Mouse (Mus musculus) thymus, adult 2 months (tissue): Measurements from ENCODE around the gene Tmco4. TPM values are rescaled to one million over a fixed set of nuclear protein-coding genes. Genes with fewer than 3 reads are reported as not detected.

Source experiments
- DNase-seq: peaks from one replicate; pipeline ENCODE4 v3.0.0; 2021
- H3K27ac ChIP-seq: fragments of 200-500 bp; 2 replicates; pipeline ENCODE4 v1.5.1; 2012; ENCODE audit warnings: low read length, control low read depth; ENCODE audit not compliant: control insufficient read depth, insufficient read depth
- H3K27me3 ChIP-seq: fragments of 200-500 bp; 2 replicates; pipeline ENCODE4 v1.6.1; 2012; ENCODE audit warnings: mild to moderate bottlenecking, low read length, moderate library complexity, mixed read lengths; ENCODE audit not compliant: control insufficient read depth, insufficient read depth
- H3K36me3 ChIP-seq: fragments of 200-500 bp; 2 replicates; pipeline ENCODE4 v1.6.1; 2012; ENCODE audit warnings: mild to moderate bottlenecking, low read length, moderate library complexity; ENCODE audit not compliant: control insufficient read depth, insufficient read depth
- H3K4me1 ChIP-seq: fragments of 200-500 bp; replicated peaks from 2 replicates; pipeline ENCODE4 v1.6.1; 2012; ENCODE audit warnings: low read length; ENCODE audit not compliant: control insufficient read depth, insufficient read depth
- H3K4me3 ChIP-seq: fragments of 200-500 bp; 2 replicates; pipeline ENCODE4 v1.5.1; 2012; ENCODE audit warnings: mild to moderate bottlenecking, low read length, control low read depth, moderate library complexity; ENCODE audit not compliant: control insufficient read depth, insufficient read depth
- CTCF ChIP-seq: fragments of 200-500 bp; IDR thresholded peaks from 2 replicates; pipeline ENCODE4 v1.5.1; 2012; ENCODE audit warnings: mild to moderate bottlenecking, control low read depth, low read length, moderate library complexity, borderline replicate concordance; ENCODE audit not compliant: control insufficient read depth, poor library complexity, insufficient read depth; ENCODE audit errors: extremely low read depth
- POLR2A ChIP-seq: fragments of 200-500 bp; IDR thresholded peaks from 2 replicates; pipeline ENCODE4 v1.6.1; 2012; ENCODE audit warnings: mild to moderate bottlenecking, low read length, control low read depth, moderate library complexity; ENCODE audit not compliant: control insufficient read depth, poor library complexity, insufficient read depth; ENCODE audit errors: extremely low read depth
- WGBS: fragments of 180-500 bp; shearing (Covaris S2); methylation state at CpG from one replicate; pipeline ENCODE4 v1.1.7; 2018; 5-methylcytosine and 5-hydroxymethylcytosine counted together
- polyA plus RNA-seq: library from polyadenylated mRNA; depleted of rRNA; stranded (reverse); fragments of >200 nt; gene quantifications from 2 replicates; pipeline ENCODE4 v1.2.3, GENCODE M21; 2012

The Tmco4 gene
- polyA plus RNA-seq, 1 experiment = 30.7 TPM

DNA sequence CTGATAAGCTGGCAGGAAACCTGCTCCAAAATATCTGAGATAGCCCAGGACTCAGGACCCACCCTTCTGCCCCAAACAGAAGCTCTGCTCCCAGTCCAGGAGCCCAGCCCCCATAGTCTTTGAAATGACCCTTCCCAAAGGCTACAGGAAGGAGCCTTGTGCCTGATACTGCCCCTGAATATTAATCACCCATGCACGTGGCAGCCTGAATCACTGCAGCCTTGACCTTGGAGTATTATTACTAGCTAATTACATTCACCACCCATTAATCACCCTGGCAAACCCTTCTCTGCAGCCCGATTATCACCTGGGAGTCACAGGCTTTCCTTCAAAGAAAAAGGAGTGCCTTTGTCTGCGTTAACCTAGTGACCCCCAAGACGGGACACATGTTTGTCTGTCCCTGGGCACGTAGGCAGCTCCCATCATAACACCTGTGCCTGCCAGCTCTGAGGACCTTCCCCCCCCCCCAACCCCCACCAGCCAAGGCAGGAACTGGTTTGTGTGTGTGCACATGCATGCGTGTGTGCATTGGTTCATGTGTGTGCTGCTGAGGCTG lies 35.4 kb downstream of the Tmco4 start:
- TF ChIP-seq POLR2A (no peak), CTCF (no peak)
- H3K36me3 ChIP-seq = no peaks in the 10 kb centered on the region
- DNase-seq = no peak
- H3K27me3 ChIP-seq = no peaks in the 10 kb centered on the region
- H3K4me1 ChIP-seq = no peaks in the 10 kb centered on the region
- H3K27ac ChIP-seq = no peak overlapping the region
- WGBS = 88% methylated on average over 6 of the region's 6 CpGs
- no peak overlapping the region for H3K4me3 ChIP-seq

DNA sequence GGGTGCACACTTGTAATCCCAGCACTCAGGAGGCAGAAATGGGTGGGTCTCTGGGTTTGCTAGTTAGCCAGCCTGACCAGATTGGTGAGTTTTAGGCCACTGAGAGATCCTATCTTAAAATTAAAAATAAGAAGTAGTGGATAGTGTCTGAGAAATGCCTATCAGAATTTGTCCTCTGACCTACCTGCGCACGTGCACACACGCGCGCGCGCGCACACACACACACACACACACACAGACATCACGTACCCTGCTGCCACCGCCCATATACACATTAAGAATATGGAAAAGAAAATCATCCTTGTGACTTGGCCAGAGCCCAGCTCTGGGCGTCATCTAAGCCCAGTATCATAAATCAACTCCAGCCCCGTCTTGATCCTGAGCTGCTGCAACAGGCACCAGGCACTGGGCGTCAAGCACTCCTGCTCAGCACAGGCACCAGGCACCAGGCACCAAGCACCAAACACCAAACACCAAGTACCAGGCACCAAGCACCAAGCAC lies 38.6 kb downstream of the Tmco4 start:
- Histone ChIP-seq H3K4me3 (no peak overlapping the region), H3K36me3 (no peaks in the 10 kb centered on the region), H3K27me3 (no peaks in the 10 kb centered on the region), H3K4me1 (no peaks in the 10 kb centered on the region), H3K27ac (no peak overlapping the region)
- WGBS = over 99% methylated on average over 13 of the region's 13 CpGs
- no peak for DNase-seq
- TF ChIP-seq POLR2A (no peak), CTCF (no peak)

DNA sequence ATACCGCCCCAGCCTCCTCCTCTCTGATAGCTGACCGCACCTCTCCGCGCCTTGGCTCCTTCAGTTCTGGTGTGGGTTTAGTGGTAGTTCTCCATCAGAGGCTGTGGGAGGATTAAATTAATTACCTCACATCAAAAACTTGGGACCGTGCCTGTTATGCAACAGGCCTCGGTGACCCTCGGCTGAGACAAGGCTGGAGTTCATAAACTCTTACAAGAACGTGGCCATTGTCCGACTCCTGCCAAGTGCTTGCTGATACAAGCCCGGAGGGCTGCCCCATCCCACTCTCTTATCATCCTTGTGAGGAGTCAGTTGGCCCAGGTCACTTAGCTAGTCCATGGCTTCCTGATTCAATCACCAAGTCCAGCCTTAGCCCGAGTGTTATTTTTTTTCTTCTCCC lies 40.6 kb downstream of the Tmco4 start:
- Histone ChIP-seq H3K27ac (no peak overlapping the region), H3K36me3 (no peaks in the 10 kb centered on the region), H3K4me3 (no peak overlapping the region), H3K27me3 (no peaks in the 10 kb centered on the region), H3K4me1 (no peaks in the 10 kb centered on the region)
- TF ChIP-seq POLR2A = no peak
- TF ChIP-seq CTCF = no peak
- no peak for DNase-seq
- WGBS = 93% methylated on average over 11 of the region's 11 CpGs

DNA sequence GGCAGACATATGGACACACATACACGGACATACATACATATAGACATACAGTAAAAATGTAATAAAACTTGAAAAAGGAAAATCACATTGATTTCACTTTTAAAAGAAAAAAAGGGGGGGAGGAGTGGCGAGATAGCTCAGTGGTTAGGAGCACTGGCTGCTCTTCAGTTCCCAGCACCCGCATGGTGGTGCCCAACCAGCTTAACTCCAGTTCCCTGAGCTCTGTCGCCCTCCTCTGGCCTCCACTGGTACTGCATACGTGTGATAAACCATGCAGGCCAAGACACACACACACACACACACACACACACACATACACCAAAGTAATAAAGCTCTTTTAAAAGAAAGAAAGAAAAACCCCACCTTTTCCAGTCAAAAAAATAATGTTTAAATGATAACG lies 42.1 kb downstream of the Tmco4 start:
- Histone ChIP-seq H3K4me3 (no peak overlapping the region), H3K27me3 (no peaks in the 10 kb centered on the region), H3K36me3 (no peaks in the 10 kb centered on the region), H3K4me1 (no peaks in the 10 kb centered on the region), H3K27ac (no peak overlapping the region)
- no peak for DNase-seq
- TF ChIP-seq POLR2A = no peak
- peak; percentile 57; the same call in 1 of the 2 replicates for TF ChIP-seq CTCF
- WGBS = 92% methylated on average over 6 of the region's 6 CpGs

DNA sequence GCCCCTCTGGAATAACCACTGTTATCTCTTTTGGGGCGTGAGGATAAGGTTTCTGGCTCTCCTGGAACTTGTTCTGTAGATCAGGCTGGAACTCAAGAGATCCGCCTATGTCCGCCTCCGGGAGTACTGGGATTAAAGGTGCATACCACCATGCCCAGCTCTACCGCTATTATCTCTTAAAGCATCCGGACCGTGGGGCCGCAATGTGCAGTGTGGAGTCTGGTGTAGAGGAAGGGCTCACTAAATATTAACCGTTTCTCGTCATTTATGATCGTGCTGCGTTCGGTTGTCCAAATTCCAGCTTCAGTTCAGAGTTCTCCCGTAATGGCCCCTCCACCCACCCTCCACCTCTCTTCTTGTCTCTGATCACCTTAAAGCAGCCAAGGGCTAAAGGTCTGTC lies 45.7 kb downstream of the Tmco4 start:
- no peak overlapping the region for H3K27ac ChIP-seq
- TF ChIP-seq CTCF (no peak), POLR2A (no peak)
- H3K4me1 ChIP-seq = no peaks in the 10 kb centered on the region
- H3K27me3 ChIP-seq = no peaks in the 10 kb centered on the region
- no peak overlapping the region for H3K4me3 ChIP-seq
- 98% methylated on average over 14 of the region's 14 CpGs for WGBS
- no peak for DNase-seq
- no peaks in the 10 kb centered on the region for H3K36me3 ChIP-seq

DNA sequence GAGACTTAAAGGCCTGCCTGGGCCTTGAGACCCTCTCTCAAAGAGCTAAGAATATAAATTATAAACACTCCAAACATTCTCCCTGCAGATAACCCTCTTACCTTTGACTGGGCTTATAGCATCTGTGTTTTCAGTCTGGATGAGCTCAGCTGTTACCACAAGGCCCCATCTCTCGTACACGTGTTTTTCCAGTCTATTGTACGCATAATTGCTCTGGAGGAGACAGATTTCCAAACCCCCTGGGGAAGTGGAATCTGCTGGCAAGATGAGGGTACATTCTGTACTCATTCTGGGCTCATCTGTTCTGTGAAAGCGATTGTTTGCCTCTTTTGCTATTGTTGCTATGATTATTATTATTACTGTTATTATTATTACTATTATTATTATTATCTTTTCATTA lies 46.3 kb downstream of the Tmco4 start:
- WGBS = 94% methylated on average over 4 of the region's 4 CpGs
- Histone ChIP-seq H3K27me3 (no peaks in the 10 kb centered on the region), H3K4me3 (no peak overlapping the region), H3K36me3 (no peaks in the 10 kb centered on the region), H3K4me1 (no peaks in the 10 kb centered on the region), H3K27ac (no peak overlapping the region)
- TF ChIP-seq POLR2A (no peak), CTCF (no peak)
- DNase-seq = no peak

DNA sequence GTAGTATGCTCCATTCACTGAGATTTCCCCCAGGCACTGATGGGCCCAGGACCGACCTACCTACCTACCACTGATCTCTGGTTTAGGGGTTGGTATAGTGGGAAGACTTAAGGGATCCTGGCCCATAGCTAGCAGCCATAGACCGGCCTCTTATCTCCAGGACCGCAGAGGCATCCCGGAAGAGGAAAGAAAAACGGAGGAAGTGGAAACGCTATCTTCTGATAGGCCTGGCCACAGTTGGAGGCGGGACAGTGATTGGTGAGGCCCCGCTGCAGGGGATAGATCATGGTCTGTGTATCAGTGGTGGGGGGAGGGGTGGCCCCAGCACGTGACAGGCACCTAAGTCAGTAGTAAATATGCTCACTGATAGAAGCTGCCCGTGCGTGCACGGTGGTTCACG lies 46.7 kb downstream of the Tmco4 start:
- no peaks in the 10 kb centered on the region for H3K36me3 ChIP-seq
- no peaks in the 10 kb centered on the region for H3K4me1 ChIP-seq
- H3K27me3 ChIP-seq = no peaks in the 10 kb centered on the region
- H3K4me3 ChIP-seq = no peak overlapping the region
- TF ChIP-seq POLR2A = no peak
- no peak for TF ChIP-seq CTCF
- no peak for DNase-seq
- H3K27ac ChIP-seq = no peak overlapping the region
- 92% methylated on average over 13 of the region's 13 CpGs for WGBS
